Mouse (Mus musculus): Measurements from ENCODE around the gene Il1rl1. TPM values are rescaled to one million over a fixed set of nuclear protein-coding genes. Genes with fewer than 3 reads are reported as not detected.

The Il1rl1 gene
- polyA plus RNA-seq, 1 experiment: 1.5 TPM

GRCm38 (mm10) chr1:40432169-40432568, 2.8 kb downstream of the Il1rl1 start:
- H3K27ac ChIP-seq (ENCODE audit: insufficient read depth, low read depth, low read length): no peak overlapping the region
- H3K4me1 ChIP-seq (ENCODE audit: control insufficient read depth, insufficient read depth, low read length): no peaks in the 10 kb centered on the region
- H3K4me3 ChIP-seq (ENCODE audit: insufficient read depth, low read length): no peak overlapping the region
- TF ChIP-seq POLR2A (IDR thresholded peaks at IDR 0.05; ENCODE audit: borderline replicate concordance, low read depth, low read length): no peak
- no peak for TF ChIP-seq CTCF (IDR thresholded peaks at IDR 0.05; ENCODE audit: low read depth, low read length)

- Histone ChIP-seq H3K4me3 (ENCODE audit: insufficient read depth, low read length) (no peak overlapping the region), H3K27ac (ENCODE audit: insufficient read depth, low read depth, low read length) (no peak overlapping the region), H3K4me1 (ENCODE audit: control insufficient read depth, insufficient read depth, low read length) (no peaks in the 10 kb centered on the region)
- no peak for TF ChIP-seq POLR2A (IDR thresholded peaks at IDR 0.05; ENCODE audit: borderline replicate concordance, low read depth, low read length)
- TF ChIP-seq CTCF (IDR thresholded peaks at IDR 0.05; ENCODE audit: low read depth, low read length): no peak
These were observed 6.6 kb downstream of the Il1rl1 start for GRCm38 (mm10) chr1:40435936-40436335.

GRCm38 (mm10) chr1:40437340-40437739, 8.0 kb downstream of the Il1rl1 start:
- H3K27ac ChIP-seq (ENCODE audit: insufficient read depth, low read depth, low read length): no peak overlapping the region
- H3K4me1 ChIP-seq (ENCODE audit: control insufficient read depth, insufficient read depth, low read length): no peaks in the 10 kb centered on the region
- no peak for TF ChIP-seq CTCF (IDR thresholded peaks at IDR 0.05; ENCODE audit: low read depth, low read length)
- no peak for TF ChIP-seq POLR2A (IDR thresholded peaks at IDR 0.05; ENCODE audit: borderline replicate concordance, low read depth, low read length)
- H3K4me3 ChIP-seq (ENCODE audit: insufficient read depth, low read length): no peak overlapping the region

- H3K4me3 ChIP-seq (ENCODE audit: insufficient read depth, low read length): no peak overlapping the region
- H3K27ac ChIP-seq (ENCODE audit: insufficient read depth, low read depth, low read length): no peak overlapping the region
- peaks cover 3% of the 10 kb centered on the region for H3K4me1 ChIP-seq (ENCODE audit: control insufficient read depth, insufficient read depth, low read length)
- no peak for TF ChIP-seq POLR2A (IDR thresholded peaks at IDR 0.05; ENCODE audit: borderline replicate concordance, low read depth, low read length)
- no peak for TF ChIP-seq CTCF (IDR thresholded peaks at IDR 0.05; ENCODE audit: low read depth, low read length)
These were observed 10.1 kb downstream of the Il1rl1 start for GRCm38 (mm10) chr1:40439504-40439903.

- Histone ChIP-seq H3K4me1 (ENCODE audit: control insufficient read depth, insufficient read depth, low read length) (peaks cover 6% of the 10 kb centered on the region), H3K27ac (ENCODE audit: insufficient read depth, low read depth, low read length) (no peak overlapping the region), H3K4me3 (ENCODE audit: insufficient read depth, low read length) (no peak overlapping the region)
- TF ChIP-seq POLR2A (IDR thresholded peaks at IDR 0.05; ENCODE audit: borderline replicate concordance, low read depth, low read length) (no peak), CTCF (IDR thresholded peaks at IDR 0.05; ENCODE audit: low read depth, low read length) (no peak)
These were observed 15.4 kb downstream of the Il1rl1 start for GRCm38 (mm10) chr1:40444800-40445199.

- H3K27ac ChIP-seq (ENCODE audit: insufficient read depth, low read depth, low read length): no peak within 1 kb of the TSS
- no peaks in the 10 kb centered on the region for H3K4me1 ChIP-seq (ENCODE audit: control insufficient read depth, insufficient read depth, low read length)
- TF ChIP-seq CTCF (IDR thresholded peaks at IDR 0.05; ENCODE audit: low read depth, low read length) (no peak), POLR2A (IDR thresholded peaks at IDR 0.05; ENCODE audit: borderline replicate concordance, low read depth, low read length) (no peak)
- no peak within 1 kb of the TSS for H3K4me3 ChIP-seq (ENCODE audit: insufficient read depth, low read length)
These were observed 36.4 kb downstream of the Il1rl1 start, which contains the start of gene Il18r1 for GRCm38 (mm10) chr1:40465477-40466430. Gene Il18r1 (plus strand): TSS chr1:40465552.

- no peak overlapping the region for H3K27ac ChIP-seq (ENCODE audit: insufficient read depth, low read depth, low read length)
- TF ChIP-seq CTCF (IDR thresholded peaks at IDR 0.05; ENCODE audit: low read depth, low read length) (no peak), POLR2A (IDR thresholded peaks at IDR 0.05; ENCODE audit: borderline replicate concordance, low read depth, low read length) (no peak)
- H3K4me1 ChIP-seq (ENCODE audit: control insufficient read depth, insufficient read depth, low read length): no peaks in the 10 kb centered on the region
- no peak overlapping the region for H3K4me3 ChIP-seq (ENCODE audit: insufficient read depth, low read length)
These were observed 37.9 kb downstream of the Il1rl1 start for GRCm38 (mm10) chr1:40467306-40467705.

GRCm38 (mm10) chr1:40468805-40469204, 39.4 kb downstream of the Il1rl1 start:
- Histone ChIP-seq H3K27ac (ENCODE audit: insufficient read depth, low read depth, low read length) (no peak overlapping the region), H3K4me1 (ENCODE audit: control insufficient read depth, insufficient read depth, low read length) (peaks cover 4% of the 10 kb centered on the region; the same call in 1 of the 2 replicates), H3K4me3 (ENCODE audit: insufficient read depth, low read length) (no peak overlapping the region)
- TF ChIP-seq CTCF (IDR thresholded peaks at IDR 0.05; ENCODE audit: low read depth, low read length) (no peak), POLR2A (IDR thresholded peaks at IDR 0.05; ENCODE audit: borderline replicate concordance, low read depth, low read length) (no peak)

GRCm38 (mm10) chr1:40469900-40470299, 40.5 kb downstream of the Il1rl1 start:
- no peak overlapping the region for H3K4me3 ChIP-seq (ENCODE audit: insufficient read depth, low read length)
- no peak for TF ChIP-seq CTCF (IDR thresholded peaks at IDR 0.05; ENCODE audit: low read depth, low read length)
- TF ChIP-seq POLR2A (IDR thresholded peaks at IDR 0.05; ENCODE audit: borderline replicate concordance, low read depth, low read length): no peak
- H3K27ac ChIP-seq (ENCODE audit: insufficient read depth, low read depth, low read length): no peak overlapping the region
- peaks cover 4% of the 10 kb centered on the region; the same call in 1 of the 2 replicates for H3K4me1 ChIP-seq (ENCODE audit: control insufficient read depth, insufficient read depth, low read length)

- Histone ChIP-seq H3K4me3 (ENCODE audit: insufficient read depth, low read length) (no peak overlapping the region), H3K27ac (ENCODE audit: insufficient read depth, low read depth, low read length) (no peak overlapping the region), H3K4me1 (ENCODE audit: control insufficient read depth, insufficient read depth, low read length) (peaks cover 19% of the 10 kb centered on the region)
- TF ChIP-seq POLR2A (IDR thresholded peaks at IDR 0.05; ENCODE audit: borderline replicate concordance, low read depth, low read length): no peak
- TF ChIP-seq CTCF (IDR thresholded peaks at IDR 0.05; ENCODE audit: low read depth, low read length): no peak
These were observed 43.0 kb downstream of the Il1rl1 start for GRCm38 (mm10) chr1:40472401-40472800.
